Mouse (Mus musculus) right cerebral cortex, adult 18-20 months (tissue): ENCODE data around the gene Pard3b.

Experiments used
- DNase-seq: peaks from one replicate; pipeline ENCODE4 v3.0.0; 2022; ENCODE audit warnings: mixed read lengths

Pard3b gene

GRCm38 (mm10) chr1:62122426-62122825 lies 483.8 kb downstream of the Pard3b start:
- no peak for DNase-seq

GRCm38 (mm10) chr1:62129186-62129585 lies 490.6 kb downstream of the Pard3b start:
- no peak for DNase-seq

- DNase-seq: no peak
Measured at GRCm38 (mm10) chr1:62148134-62148533, 509.5 kb downstream of the Pard3b start.

GRCm38 (mm10) chr1:62148786-62149185 lies 510.2 kb downstream of the Pard3b start:
- DNase-seq: no peak

GRCm38 (mm10) chr1:62155970-62156369 lies 517.3 kb downstream of the Pard3b start:
- DNase-seq: no peak

- DNase-seq: no peak
Measured at GRCm38 (mm10) chr1:62159592-62159991, 521.0 kb downstream of the Pard3b start.

GRCm38 (mm10) chr1:62175013-62175640 lies 536.5 kb downstream of the Pard3b start:
- no peak for DNase-seq

- DNase-seq: no peak
Measured at GRCm38 (mm10) chr1:62181638-62182037, 543.0 kb downstream of the Pard3b start.

GRCm38 (mm10) chr1:62182634-62183033 lies 544.0 kb downstream of the Pard3b start:
- no peak for DNase-seq

- DNase-seq: no peak
Measured at GRCm38 (mm10) chr1:62190786-62191185, 552.2 kb downstream of the Pard3b start.

GRCm38 (mm10) chr1:62197515-62197914 lies 558.9 kb downstream of the Pard3b start:
- no peak for DNase-seq

GRCm38 (mm10) chr1:62200919-62201318 lies 562.3 kb downstream of the Pard3b start:
- DNase-seq: no peak

- DNase-seq: no peak
Measured at GRCm38 (mm10) chr1:62201686-62202257, 563.1 kb downstream of the Pard3b start.

GRCm38 (mm10) chr1:62213285-62213684 lies 574.7 kb downstream of the Pard3b start:
- no peak for DNase-seq

- DNase-seq: peak; percentile 6
Measured at GRCm38 (mm10) chr1:62215842-62216241, 577.2 kb downstream of the Pard3b start.

GRCm38 (mm10) chr1:62216568-62216967 lies 577.9 kb downstream of the Pard3b start:
- peak; percentile 48 for DNase-seq

- no peak for DNase-seq
Measured at GRCm38 (mm10) chr1:62229129-62229528, 590.5 kb downstream of the Pard3b start.

GRCm38 (mm10) chr1:62234039-62234438 lies 595.4 kb downstream of the Pard3b start:
- no peak for DNase-seq

GRCm38 (mm10) chr1:62235121-62235520 lies 596.5 kb downstream of the Pard3b start:
- DNase-seq: no peak

GRCm38 (mm10) chr1:62244191-62244984 lies 605.8 kb downstream of the Pard3b start:
- DNase-seq: no peak

- DNase-seq: no peak
Measured at GRCm38 (mm10) chr1:62252432-62252831, 613.8 kb downstream of the Pard3b start.

GRCm38 (mm10) chr1:62254316-62254715 lies 615.7 kb downstream of the Pard3b start:
- no peak for DNase-seq

GRCm38 (mm10) chr1:62254888-62255287 lies 616.3 kb downstream of the Pard3b start:
- no peak for DNase-seq

GRCm38 (mm10) chr1:62276466-62276865 lies 637.8 kb downstream of the Pard3b start:
- no peak for DNase-seq
